Mouse (Mus musculus): ENCODE data around the gene Cnpy3.

- TF ChIP-seq CTCF (IDR thresholded peaks at IDR 0.05; ENCODE audit: borderline replicate concordance, insufficient read depth, low read length) (no peak), POLR2A (IDR thresholded peaks at IDR 0.05; ENCODE audit: low read depth, low read length) (peak; percentile 95)
These were observed 20.6 kb upstream of the Cnpy3 start, which contains the start of gene 2310039H08Rik for GRCm38 (mm10) chr17:46772404-46773277.

Measured in embryonic fibroblast, embryonic 13.5 days (primary cell).